Mouse (Mus musculus) kidney, postnatal 0 days (tissue): ENCODE data around the gene Ddx47. TPM values are rescaled to one million over a fixed set of nuclear protein-coding genes. Genes with fewer than 3 reads are reported as not detected.
A peak's percentile ranks its signal among the peaks of the same experiment; 100 is the strongest.

Experiments used
- ATAC-seq: fragments of 200-750 bp; cut with Nextera tagmentation; replicated peaks from 2 replicates; pipeline ENCODE4 v1.8.0; 2017; ENCODE audit warnings: low read depth, moderate number of reproducible peaks, moderate TSS enrichment, moderate library complexity; ENCODE audit not compliant: low FRiP score
- DNase-seq: peaks from one replicate; pipeline ENCODE4 v3.0.0-alpha.2; 2016; ENCODE audit warnings: low spot score
- H3K27ac ChIP-seq: fragments of 300-500 bp; sonication (generic); 2 replicates; pipeline ENCODE4 v1.5.1; 2014; ENCODE audit warnings: mild to moderate bottlenecking
- H3K27me3 ChIP-seq: fragments of 300-500 bp; sonication (generic); 2 replicates; pipeline ENCODE4 v1.6.1; 2014; ENCODE audit warnings: low read length, mixed read lengths; ENCODE audit not compliant: insufficient read depth
- H3K36me3 ChIP-seq: fragments of 300-500 bp; sonication (generic); 2 replicates; pipeline ENCODE4 v1.6.1; 2014; ENCODE audit warnings: low read length, mixed read lengths; ENCODE audit not compliant: insufficient read depth
- H3K4me1 ChIP-seq: fragments of 300-500 bp; sonication (generic); replicated peaks from 2 replicates; pipeline ENCODE4 v1.6.1; 2014; ENCODE audit warnings: antibody characterized with exemption, low read length, mixed read lengths; ENCODE audit not compliant: insufficient read depth
- H3K4me2 ChIP-seq: fragments of 300-500 bp; sonication (generic); 2 replicates; pipeline ENCODE4 v1.6.1; 2014; ENCODE audit warnings: mild to moderate bottlenecking, low read length, moderate library complexity, mixed read lengths
- H3K4me3 ChIP-seq: fragments of 300-500 bp; sonication (generic); replicated peaks from 2 replicates; pipeline ENCODE4 v1.5.1; 2014; ENCODE audit warnings: low read depth, low read length
- H3K9ac ChIP-seq: fragments of 300-500 bp; sonication (generic); 2 replicates; pipeline ENCODE4 v1.6.1; 2014; ENCODE audit warnings: low read depth, low read length
- H3K9me3 ChIP-seq: fragments of 300-500 bp; sonication (generic); replicated peaks from 2 replicates; pipeline ENCODE4 v1.6.1; 2016; ENCODE audit warnings: low read length, inconsistent platforms, mixed read lengths
- CTCF ChIP-seq: IDR thresholded peaks from 2 replicates; pipeline ENCODE4 v1.5.1; 2016; ENCODE audit warnings: antibody characterized with exemption, low read depth, mild to moderate bottlenecking, moderate library complexity
- WGBS: fragments of 180-500 bp; shearing (Covaris S2); extraction: QIAGEN DNeasy Blood & Tissue Kit; methylation state at CpG from one replicate; pipeline ENCODE4 v1.1.7; 2014; 5-methylcytosine and 5-hydroxymethylcytosine counted together
- polyA plus RNA-seq: library from polyadenylated mRNA; unstranded; fragments of >200 nt; fragmentation: Nextera tagmentation; extraction: Ambion mirVana; gene quantifications from 2 replicates; pipeline ENCODE4 v1.2.1, GENCODE M21; 2015

Gene Ddx47
- polyA plus RNA-seq, 1 experiment from 2014 or later, result 85.9 TPM

GRCm38 (mm10) chr6:134969498-134969897, 41.9 kb upstream of the Ddx47 start:
- ATAC-seq (no peak), DNase-seq (no peak)
- Histone ChIP-seq H3K4me3 (no peak overlapping the region), H3K4me1 (0 out of 2 replicates have a peak, but pooled peaks cover 5% of the 10 kb centered on the region), H3K4me2 (no peak overlapping the region), H3K27ac (no peak overlapping the region), H3K27me3 (no peaks in the 10 kb centered on the region), H3K36me3 (no peaks in the 10 kb centered on the region), H3K9me3 (no peaks in the 10 kb centered on the region), H3K9ac (no peak overlapping the region)
- no peak for TF ChIP-seq CTCF
- WGBS, result 90% methylated on average over 2 of the region's 2 CpGs

DNA sequence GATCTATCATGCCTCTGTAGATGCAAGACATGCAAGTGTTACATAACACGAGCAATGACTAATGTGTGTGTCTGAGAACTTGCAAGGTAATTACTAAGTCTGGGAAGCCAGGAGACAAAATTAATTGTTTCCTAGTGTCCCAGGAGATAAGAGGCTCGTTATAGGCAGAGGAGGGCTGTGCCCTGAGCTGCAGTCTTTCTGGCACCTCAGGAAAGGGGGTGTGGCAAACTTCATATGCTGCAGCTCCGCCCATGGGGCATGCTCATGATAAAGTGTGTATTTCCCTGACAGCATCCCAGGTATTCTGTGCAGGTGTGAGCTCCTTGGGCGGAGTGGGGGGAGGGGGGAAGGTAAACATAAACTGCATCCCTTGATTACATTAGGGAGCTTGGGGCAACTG, 39.3 kb upstream of the Ddx47 start:
- H3K4me1 ChIP-seq, result 0 out of 2 replicates have a peak, but pooled peaks cover 5% of the 10 kb centered on the region
- no peak overlapping the region for H3K4me3 ChIP-seq
- TF ChIP-seq CTCF, result no peak
- H3K4me2 ChIP-seq, result no peak overlapping the region
- ATAC-seq (no peak; the same call in 1 of the 2 replicates), DNase-seq (no peak)
- no peak overlapping the region for H3K27ac ChIP-seq
- H3K9me3 ChIP-seq, result no peaks in the 10 kb centered on the region
- WGBS, result 37% methylated on average over 4 of the region's 4 CpGs
- H3K36me3 ChIP-seq, result no peaks in the 10 kb centered on the region
- no peaks in the 10 kb centered on the region for H3K27me3 ChIP-seq
- H3K9ac ChIP-seq, result no peak overlapping the region

DNA sequence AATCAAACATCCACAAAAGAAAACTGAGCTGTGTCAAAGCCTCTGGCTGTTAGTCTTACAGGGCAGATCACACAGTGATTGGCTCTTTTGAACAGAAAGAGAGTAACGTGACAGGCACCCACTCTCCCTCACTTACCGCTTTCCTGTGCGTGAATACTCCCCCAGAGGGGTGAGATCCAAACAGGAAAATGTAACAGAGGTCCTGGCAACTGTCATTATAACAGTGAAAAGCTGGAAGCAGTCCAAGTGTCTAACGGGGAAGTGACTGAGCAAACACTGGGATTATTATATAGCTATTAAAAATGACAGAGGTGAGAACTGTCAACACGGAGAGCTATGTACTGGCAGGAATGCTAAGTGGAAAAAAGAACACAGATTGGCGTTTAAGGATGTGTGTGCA, 34.8 kb upstream of the Ddx47 start:
- H3K9me3 ChIP-seq, result no peaks in the 10 kb centered on the region
- no peak for ATAC-seq
- no peak overlapping the region for H3K27ac ChIP-seq
- H3K4me3 ChIP-seq, result no peak overlapping the region
- no peak for DNase-seq
- no peak for TF ChIP-seq CTCF
- 35% methylated on average over 6 of the region's 6 CpGs for WGBS
- H3K9ac ChIP-seq, result no peak overlapping the region
- peaks cover 5% of the 10 kb centered on the region; the same call in 1 of the 2 replicates for H3K4me1 ChIP-seq
- no peaks in the 10 kb centered on the region for H3K27me3 ChIP-seq
- H3K4me2 ChIP-seq, result no peak overlapping the region
- no peaks in the 10 kb centered on the region for H3K36me3 ChIP-seq

DNA sequence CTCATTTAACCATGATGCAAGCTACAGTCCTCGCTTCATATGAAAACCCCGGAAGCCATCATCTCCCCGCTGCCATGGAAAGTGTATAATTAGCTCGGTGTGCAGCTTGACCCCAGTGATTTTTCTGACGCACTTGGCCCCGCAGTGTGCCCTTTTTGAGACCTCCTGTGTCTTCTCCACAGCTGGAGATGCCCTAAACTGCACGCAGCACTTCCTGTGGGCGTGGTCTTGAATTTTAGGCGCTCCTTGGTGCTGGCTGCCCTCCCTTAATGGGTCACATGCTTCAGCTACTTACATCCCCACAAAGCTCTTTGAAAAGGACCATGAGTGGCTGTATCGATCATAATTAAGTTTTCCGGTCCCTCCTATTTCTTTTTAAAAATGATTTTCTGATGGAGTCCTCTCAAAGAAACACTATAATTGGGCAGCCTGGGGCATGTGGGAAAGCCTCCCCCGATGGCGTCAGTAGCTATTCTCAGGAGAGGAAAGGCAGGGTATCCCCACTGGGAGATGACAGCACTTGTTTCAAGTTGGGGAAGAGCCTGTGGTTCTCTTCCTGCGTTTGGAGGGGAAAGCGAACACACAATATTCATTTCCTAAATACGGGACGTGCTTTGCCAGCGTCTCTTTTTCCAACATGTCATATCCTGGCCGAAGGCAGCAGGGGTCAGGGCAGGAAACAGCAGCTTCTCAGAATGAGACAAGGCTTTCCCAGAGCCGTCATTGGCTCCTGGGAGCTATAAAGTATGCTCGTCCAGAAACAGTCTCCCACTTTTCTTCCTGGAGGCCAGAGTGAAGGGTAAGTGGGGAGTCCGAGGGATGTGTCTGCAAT, 30.0 kb upstream of the Ddx47 start, which contains the start of gene Apold1:
Gene Apold1 (plus strand): TSS at position 488 of the 832 bp plus-strand sequence.
- peaks cover 6% of the 10 kb centered on the region; the same call in 1 of the 2 replicates for H3K4me1 ChIP-seq
- ATAC-seq, result no peak
- H3K9me3 ChIP-seq, result no peaks in the 10 kb centered on the region
- H3K4me3 ChIP-seq, result 0 out of 2 replicates have a peak within 1 kb of the TSS, but pooled peaks have one; percentile 2
- H3K4me2 ChIP-seq, result peak within 1 kb of the TSS; percentile 93
- no peaks in the 10 kb centered on the region for H3K36me3 ChIP-seq
- DNase-seq, result peak; percentile 59
- H3K9ac ChIP-seq, result no peak within 1 kb of the TSS
- 45% methylated on average over 22 of the region's 22 CpGs for WGBS
- H3K27me3 ChIP-seq, result no peaks in the 10 kb centered on the region
- TF ChIP-seq CTCF, result no peak
- peak within 1 kb of the TSS; percentile 62 for H3K27ac ChIP-seq

- Histone ChIP-seq H3K4me2 (peak overlapping the region; percentile 93), H3K27me3 (no peaks in the 10 kb centered on the region), H3K9ac (peak overlapping the region; percentile 66), H3K9me3 (no peaks in the 10 kb centered on the region), H3K27ac (peak overlapping the region; percentile 75), H3K36me3 (no peaks in the 10 kb centered on the region), H3K4me3 (peak overlapping the region; percentile 53), H3K4me1 (peaks cover 6% of the 10 kb centered on the region; the same call in 1 of the 2 replicates)
- TF ChIP-seq CTCF, result peak; percentile 84
- DNase-seq, result peak; percentile 93
- WGBS, result 2% methylated on average over 62 of the region's 62 CpGs
- ATAC-seq, result peak; percentile 92
Measured at GRCm38 (mm10) chr6:134983529-134984370, 27.7 kb upstream of the Ddx47 start.

GRCm38 (mm10) chr6:134984748-134985147, 26.7 kb upstream of the Ddx47 start:
- Histone ChIP-seq H3K4me2 (peak overlapping the region; percentile 93; the same call in 1 of the 2 replicates), H3K9ac (no peak overlapping the region), H3K4me1 (peaks cover 6% of the 10 kb centered on the region; the same call in 1 of the 2 replicates), H3K9me3 (no peaks in the 10 kb centered on the region), H3K27ac (no peak overlapping the region), H3K27me3 (no peaks in the 10 kb centered on the region), H3K36me3 (no peaks in the 10 kb centered on the region), H3K4me3 (no peak overlapping the region)
- DNase-seq (peak; percentile 70), ATAC-seq (no peak)
- peak; percentile 69 for TF ChIP-seq CTCF
- WGBS, result 67% methylated on average over 3 of the region's 3 CpGs
